Mouse (Mus musculus): ENCODE measurements around the gene Tmod2. TPM values are rescaled to one million over a fixed set of nuclear protein-coding genes. Genes with fewer than 3 reads are reported as not detected.

Tmod2 gene
- polyA plus RNA-seq, 1 experiment: 0.27 TPM

DNA sequence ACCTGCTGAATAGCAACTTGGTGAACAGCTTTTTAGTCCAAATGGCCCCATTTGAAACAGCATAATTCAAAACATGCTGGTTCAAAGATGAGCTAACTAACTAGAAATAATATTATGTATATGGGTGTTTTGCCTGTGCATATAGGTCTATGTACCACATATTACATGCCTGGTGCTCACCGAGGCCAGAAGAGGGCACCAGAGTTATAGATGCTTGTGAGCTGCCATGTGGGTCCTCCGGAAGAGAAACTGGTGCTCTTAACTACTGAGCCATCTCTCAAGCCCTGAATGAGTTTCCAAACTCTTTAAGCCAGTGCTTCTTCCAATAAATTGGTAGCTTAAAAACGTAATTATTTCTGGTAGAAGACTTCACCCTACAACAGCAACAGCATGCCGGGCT, 89.3 kb downstream of the Tmod2 start:
- Histone ChIP-seq H3K79me3 (ENCODE audit: low read depth) (no peaks in the 10 kb centered on the region), H3K36me3 (ENCODE audit: control insufficient read depth, insufficient read depth) (peaks cover 6% of the 10 kb centered on the region), H3K27me3 (ENCODE audit: control insufficient read depth, insufficient read depth, insufficient read length) (no peaks in the 10 kb centered on the region), H3K79me2 (ENCODE audit: control insufficient read depth, insufficient read depth) (no peaks in the 10 kb centered on the region), H3ac (ENCODE audit: control insufficient read depth, insufficient read length, low read depth) (no peak overlapping the region), H3K4me3 (ENCODE audit: insufficient read depth, poor library complexity, severe bottlenecking) (no peak overlapping the region)
- no peak for TF ChIP-seq MYOG (IDR thresholded peaks at IDR 0.05; ENCODE audit: control insufficient read depth, extremely low read depth, insufficient read length)
- TF ChIP-seq CEBPB (IDR thresholded peaks at IDR 0.05; ENCODE audit: low read depth): no peak
- TF ChIP-seq USF1 (IDR thresholded peaks at IDR 0.05; ENCODE audit: low read depth): no peak
- peak; percentile 18 for TF ChIP-seq CTCF (IDR thresholded peaks at IDR 0.05; ENCODE audit: control insufficient read depth, insufficient read depth, insufficient read length)
- TF ChIP-seq FOSL1 (IDR thresholded peaks at IDR 0.05; ENCODE audit: insufficient read depth, low read length, poor library complexity, severe bottlenecking): no peak

DNA sequence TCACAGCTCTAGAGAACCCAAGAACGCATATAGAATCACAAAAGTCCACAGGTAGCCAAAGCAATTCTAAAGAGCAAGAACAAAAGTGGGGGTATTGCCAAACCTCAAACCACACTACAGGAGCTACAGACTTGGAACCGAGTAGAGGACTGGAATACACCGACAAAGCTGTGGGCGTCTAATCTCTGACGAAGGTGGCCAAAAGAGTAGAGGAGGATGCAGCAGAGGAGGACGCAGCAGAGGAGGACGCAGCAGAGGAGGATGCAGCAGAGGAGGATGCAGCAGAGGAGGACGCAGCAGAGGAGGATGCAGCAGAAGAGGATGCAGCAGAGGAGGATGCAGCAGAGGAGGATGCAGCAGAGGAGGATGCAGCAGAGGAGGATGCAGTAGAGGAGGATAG, 90.2 kb downstream of the Tmod2 start:
- Histone ChIP-seq H3K36me3 (ENCODE audit: control insufficient read depth, insufficient read depth) (peaks cover 6% of the 10 kb centered on the region), H3ac (ENCODE audit: control insufficient read depth, insufficient read length, low read depth) (no peak overlapping the region), H3K4me3 (ENCODE audit: insufficient read depth, poor library complexity, severe bottlenecking) (no peak overlapping the region), H3K79me3 (ENCODE audit: low read depth) (no peaks in the 10 kb centered on the region), H3K27me3 (ENCODE audit: control insufficient read depth, insufficient read depth, insufficient read length) (no peaks in the 10 kb centered on the region), H3K79me2 (ENCODE audit: control insufficient read depth, insufficient read depth) (no peaks in the 10 kb centered on the region)
- no peak for TF ChIP-seq MYOD1 (IDR thresholded peaks at IDR 0.05; ENCODE audit: control insufficient read depth, insufficient read length, low read depth)
- TF ChIP-seq USF1 (IDR thresholded peaks at IDR 0.05; ENCODE audit: low read depth): no peak
- TF ChIP-seq CEBPB (IDR thresholded peaks at IDR 0.05; ENCODE audit: low read depth): no peak
- TF ChIP-seq CTCF (IDR thresholded peaks at IDR 0.05; ENCODE audit: control insufficient read depth, insufficient read depth, insufficient read length): no peak
- TF ChIP-seq MAX (IDR thresholded peaks at IDR 0.05): no peak
- no peak for TF ChIP-seq MYOG (IDR thresholded peaks at IDR 0.05; ENCODE audit: control insufficient read depth, extremely low read depth, insufficient read length)
- TF ChIP-seq FOSL1 (IDR thresholded peaks at IDR 0.05; ENCODE audit: insufficient read depth, low read length, poor library complexity, severe bottlenecking): no peak

DNA sequence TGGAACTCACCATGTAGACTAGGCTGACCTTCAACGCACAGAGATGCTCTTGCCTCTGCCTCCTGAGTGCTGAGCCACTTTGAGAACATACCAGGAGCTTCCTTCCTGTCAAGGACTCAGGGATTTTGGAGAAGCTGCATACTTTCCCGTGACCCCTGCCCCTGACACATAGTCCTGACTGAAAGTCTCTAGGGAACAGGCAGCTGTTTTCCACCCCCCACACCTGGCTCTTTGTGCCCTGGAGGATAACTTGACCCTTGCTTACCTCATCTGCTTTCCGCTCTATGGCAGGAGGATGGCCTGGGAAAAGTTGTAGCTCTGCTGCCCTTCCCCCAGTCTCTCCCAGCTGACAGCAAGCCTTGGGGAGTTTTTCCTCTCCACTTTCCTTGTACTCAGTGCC, 93.4 kb downstream of the Tmod2 start:
- Histone ChIP-seq H3K4me3 (ENCODE audit: insufficient read depth, poor library complexity, severe bottlenecking) (no peak overlapping the region), H3K36me3 (ENCODE audit: control insufficient read depth, insufficient read depth) (peaks cover 7% of the 10 kb centered on the region), H3K79me3 (ENCODE audit: low read depth) (no peaks in the 10 kb centered on the region), H3K79me2 (ENCODE audit: control insufficient read depth, insufficient read depth) (no peaks in the 10 kb centered on the region), H3K27me3 (ENCODE audit: control insufficient read depth, insufficient read depth, insufficient read length) (no peaks in the 10 kb centered on the region), H3ac (ENCODE audit: control insufficient read depth, insufficient read length, low read depth) (no peak overlapping the region)
- TF ChIP-seq MAX (IDR thresholded peaks at IDR 0.05) (no peak), USF1 (IDR thresholded peaks at IDR 0.05; ENCODE audit: low read depth) (no peak), MYOD1 (IDR thresholded peaks at IDR 0.05; ENCODE audit: control insufficient read depth, insufficient read length, low read depth) (no peak), MYOG (IDR thresholded peaks at IDR 0.05; ENCODE audit: control insufficient read depth, extremely low read depth, insufficient read length) (no peak), FOSL1 (IDR thresholded peaks at IDR 0.05; ENCODE audit: insufficient read depth, low read length, poor library complexity, severe bottlenecking) (no peak), CEBPB (IDR thresholded peaks at IDR 0.05; ENCODE audit: low read depth) (no peak), CTCF (IDR thresholded peaks at IDR 0.05; ENCODE audit: control insufficient read depth, insufficient read depth, insufficient read length) (no peak)

Other genes starting within 250 kb of the Tmod2 start
- gene Mapk6, start 201.3 kb downstream of the Tmod2 start, polyA plus RNA-seq (2012; fragmentation: generic; extraction: Trizol): 44.8 TPM
- 16.4 TPM for gene Leo1, start 169.8 kb downstream of the Tmod2 start, polyA plus RNA-seq (2012; fragmentation: generic; extraction: Trizol)
- 14.7 TPM for gene Tmod3, start 51.7 kb downstream of the Tmod2 start, polyA plus RNA-seq (2012; fragmentation: generic; extraction: Trizol)
- gene Lysmd2, start 14.4 kb upstream of the Tmod2 start, polyA plus RNA-seq (2012; fragmentation: generic; extraction: Trizol): 11.1 TPM
- gene Scg3, start 72.7 kb upstream of the Tmod2 start, polyA plus RNA-seq (2012; fragmentation: generic; extraction: Trizol): not detected
- gene Bmp5, start 164.0 kb upstream of the Tmod2 start, polyA plus RNA-seq (2012; fragmentation: generic; extraction: Trizol): 0.05 TPM

Measured in C2C12 (cell line).